Mouse (Mus musculus) liver, adult 2 months (tissue): Measurements from ENCODE around the gene Amigo1.

Source experiments
- CTCF ChIP-seq: fragments of 200-500 bp; IDR thresholded peaks from 2 replicates; pipeline ENCODE4 v1.5.1; 2011; ENCODE audit warnings: low read depth, low read length, control low read depth
- POLR2A ChIP-seq: fragments of 200-500 bp; IDR thresholded peaks from 2 replicates; pipeline ENCODE4 v1.6.1; 2011; ENCODE audit warnings: low read length, control low read depth; ENCODE audit not compliant: insufficient read depth; ENCODE audit errors: extremely low read depth

- TF ChIP-seq CTCF: no peak
- no peak for TF ChIP-seq POLR2A
Observed at GRCm38 (mm10) chr3:108185460-108186097, 556 bp upstream of the Amigo1 start.
